Mouse (Mus musculus): Measurements from ENCODE around the gene Enpp3. TPM values are rescaled to one million over a fixed set of nuclear protein-coding genes. Genes with fewer than 3 reads are reported as not detected.

Gene Enpp3
- total RNA-seq (2012; rRNA removed) (0.04 TPM in 1 of 2 replicates, not detected in the other), total RNA-seq (2014; rRNA removed) (0.08 and 0.15 TPM in 2 replicates), polyA plus RNA-seq (2012; ENCODE audit: insufficient read length, low read depth) (0.24 and 0.48 TPM in 2 replicates)

GRCm38 (mm10) chr10:24842676-24843075, at the start of gene Enpp3:
Enpp3 (minus strand) TSS chr10:24842823.
- H3K4me3 ChIP-seq (replicated peaks in 1 of 3; ENCODE audit: low read depth in 2 of 3, low read length in 2 of 3, poor library complexity in 1 of 3): no peak within 1 kb of the TSS
- peaks cover 0 to 3% of the 10 kb centered on the region in 2 experiments for H3K36me3 ChIP-seq (replicated peaks in 1 of 2; ENCODE audit: control insufficient read depth in 1 of 2, insufficient read depth in 1 of 2, low read length in 1 of 2)
- H3K9me3 ChIP-seq (replicated peaks; ENCODE audit: low read length): peaks cover 13% of the 10 kb centered on the region
- in situ Hi-C loops (cut with MboI; ENCODE audit: low pct_ligation_motif_present, low pct_unique_long_range_greater_than_20kb, low sequenced_read_pairs): loop anchor here (25.0 kb wide), 1 partner anchor 205 kb away; no protein-coding TSS in a partner anchor
- TF ChIP-seq CTCF (conservative IDR thresholded peaks at IDR 0.05 in 1 of 2, IDR thresholded peaks at IDR 0.05 in 1 of 2; ENCODE audit: low read depth in 2 of 2, low read length in 2 of 2) (no peak), MAZ (IDR thresholded peaks at IDR 0.05; ENCODE audit: low read depth, low read length) (no peak), ZC3H11A (IDR thresholded peaks at IDR 0.05; ENCODE audit: low read depth, low read length) (no peak), EP300 (IDR thresholded peaks at IDR 0.05; ENCODE audit: low read length) (no peak), ZMIZ1 (IDR thresholded peaks at IDR 0.05; ENCODE audit: low read depth, low read length) (no peak), GABPA (IDR thresholded peaks at IDR 0.05; ENCODE audit: insufficient replicate concordance, low read depth, low read length) (no peak), SMC3 (IDR thresholded peaks at IDR 0.05; ENCODE audit: low read depth, low read length) (no peak), JUND (conservative IDR thresholded peaks at IDR 0.05; ENCODE audit: low read depth, low read length) (no peak), RAD21 (IDR thresholded peaks at IDR 0.05; ENCODE audit: low read depth, low read length) (no peak), MAFK (IDR thresholded peaks at IDR 0.05; ENCODE audit: insufficient replicate concordance, low read length) (no peak), ELF1 (IDR thresholded peaks at IDR 0.05; ENCODE audit: low read depth, low read length) (no peak), CHD2 (IDR thresholded peaks at IDR 0.05; ENCODE audit: low read length) (no peak)
- no peak within 1 kb of the TSS for H3K27ac ChIP-seq (ENCODE audit: insufficient read depth, low read depth)
- dilution Hi-C loops (cut with MboI; ENCODE audit: extremely low pct_ligation_motif_present, extremely low pct_unique_long_range_greater_than_20kb, low sequenced_read_pairs): no loop called here
- H3K9ac ChIP-seq (ENCODE audit: insufficient read depth, low read depth): no peak within 1 kb of the TSS
- no peak for DNase-seq (ENCODE audit: extremely low read depth)
- H3K4me1 ChIP-seq (ENCODE audit: control insufficient read depth in 1 of 2, insufficient read depth in 2 of 2): peaks cover 6 to 17% of the 10 kb centered on the region in 2 experiments; a peak in 3 of 4 replicates
- H3K4me2 ChIP-seq (ENCODE audit: insufficient read depth, low read depth, poor library complexity, severe bottlenecking): no peak within 1 kb of the TSS
- no peaks in the 10 kb centered on the region for H3K27me3 ChIP-seq (replicated peaks)
- H3K79me2 ChIP-seq (replicated peaks; ENCODE audit: control insufficient read depth, extremely low read depth, insufficient read depth, poor library complexity, severe bottlenecking): no peaks in the 10 kb centered on the region

GRCm38 (mm10) chr10:24888343-24888742, 45.7 kb upstream of the Enpp3 start:
- peaks cover 61 to 89% of the 10 kb centered on the region in 2 experiments for H3K36me3 ChIP-seq (replicated peaks in 1 of 2; ENCODE audit: control insufficient read depth in 1 of 2, insufficient read depth in 1 of 2, low read length in 1 of 2)
- DNase-seq (ENCODE audit: extremely low read depth): no peak
- no peak overlapping the region for H3K9ac ChIP-seq (ENCODE audit: insufficient read depth, low read depth)
- in situ Hi-C loops (cut with MboI; ENCODE audit: low pct_ligation_motif_present, low pct_unique_long_range_greater_than_20kb, low sequenced_read_pairs): no loop called here
- H3K4me3 ChIP-seq (replicated peaks in 1 of 3; ENCODE audit: low read depth in 2 of 3, low read length in 2 of 3, poor library complexity in 1 of 3): no peak overlapping the region
- no peaks in the 10 kb centered on the region for H3K27me3 ChIP-seq (replicated peaks)
- dilution Hi-C loops (cut with MboI; ENCODE audit: extremely low pct_ligation_motif_present, extremely low pct_unique_long_range_greater_than_20kb, low sequenced_read_pairs): no loop called here
- no peak overlapping the region for H3K27ac ChIP-seq (ENCODE audit: insufficient read depth, low read depth)
- no peaks in the 10 kb centered on the region for H3K79me2 ChIP-seq (replicated peaks; ENCODE audit: control insufficient read depth, extremely low read depth, insufficient read depth, poor library complexity, severe bottlenecking)
- no peaks in the 10 kb centered on the region for H3K4me1 ChIP-seq (ENCODE audit: control insufficient read depth in 1 of 2, insufficient read depth in 2 of 2)
- TF ChIP-seq ZNF384 (IDR thresholded peaks at IDR 0.05; ENCODE audit: low read depth, low read length) (no peak), KAT2A (IDR thresholded peaks at IDR 0.05; ENCODE audit: insufficient replicate concordance, low read length) (no peak), CHD2 (IDR thresholded peaks at IDR 0.05; ENCODE audit: low read length) (no peak), TBP (conservative IDR thresholded peaks at IDR 0.05; ENCODE audit: low read depth, low read length) (no peak), POLR2AphosphoS2 (IDR thresholded peaks at IDR 0.05; ENCODE audit: low read depth, low read length) (no peak), TCF12 (IDR thresholded peaks at IDR 0.05; ENCODE audit: low read depth, low read length) (no peak), MYC (IDR thresholded peaks at IDR 0.05; ENCODE audit: low read depth, low read length) (no peak), ETS1 (conservative IDR thresholded peaks at IDR 0.05; ENCODE audit: low read depth, low read length) (no peak), MAZ (IDR thresholded peaks at IDR 0.05; ENCODE audit: low read depth, low read length) (no peak), USF1 (IDR thresholded peaks at IDR 0.05; ENCODE audit: low read depth, low read length) (no peak), CTCF (conservative IDR thresholded peaks at IDR 0.05 in 1 of 2, IDR thresholded peaks at IDR 0.05 in 1 of 2; ENCODE audit: low read depth in 2 of 2, low read length in 2 of 2) (no peak), SIN3A (IDR thresholded peaks at IDR 0.05; ENCODE audit: low read length) (no peak), PAX5 (IDR thresholded peaks at IDR 0.05; ENCODE audit: low read length) (no peak), MAFK (IDR thresholded peaks at IDR 0.05; ENCODE audit: insufficient replicate concordance, low read length) (no peak), ZKSCAN1 (IDR thresholded peaks at IDR 0.05; ENCODE audit: borderline replicate concordance, low read depth, low read length) (no peak), HCFC1 (IDR thresholded peaks at IDR 0.05; ENCODE audit: low read depth, low read length) (no peak)
- H3K4me2 ChIP-seq (ENCODE audit: insufficient read depth, low read depth, poor library complexity, severe bottlenecking): no peak overlapping the region
- H3K9me3 ChIP-seq (replicated peaks; ENCODE audit: low read length): no peaks in the 10 kb centered on the region
